Comparison of ENCODE assay signal across 8 mouse cellular contexts in genomic region chr12:29083426-29084221, GRCm38 (mm10).
DNase-seq lines count a peak whose midpoint lies in the region; ATAC-seq lines count a peak whose summit lies in the region.

No protein-coding gene starts in this region.

- no peak overlapping the region for H3K9ac ChIP-seq in hindbrain, embryonic 14.5 days
- H3K9ac ChIP-seq in neural tube, embryonic 12.5 days = no peak overlapping the region

- peak; percentile 48; the same call in 1 of the 2 replicates for ATAC-seq in hindbrain, embryonic 14.5 days (ENCODE audit: low FRiP score)
- ATAC-seq in neural tube, embryonic 12.5 days (ENCODE audit: low FRiP score, low read depth) = peak; percentile 53
- no peak for ATAC-seq in monocyte, adult 5-6 weeks (replicated peaks; ENCODE audit: insufficient number of reproducible peaks, low FRiP score, low TSS enrichment, poor library complexity, severe bottlenecking)

- H3K4me1 ChIP-seq in hindbrain, embryonic 14.5 days (replicated peaks; ENCODE audit: control insufficient read depth, insufficient read depth, low read length) = peaks cover 17% of the 10 kb centered on the region
- H3K4me1 ChIP-seq in neural tube, embryonic 12.5 days = peaks cover 20% of the 10 kb centered on the region

- no peaks in the 10 kb centered on the region for H3K27me3 ChIP-seq in hindbrain, embryonic 14.5 days (ENCODE audit: control insufficient read depth, insufficient read depth, low read length)
- no peaks in the 10 kb centered on the region for H3K27me3 ChIP-seq in neural tube, embryonic 12.5 days (replicated peaks)

- 45% methylated on average over 13 of the region's 13 CpGs for WGBS in hindbrain, embryonic 14.5 days
- 66% methylated on average over 13 of the region's 13 CpGs for WGBS in neural tube, embryonic 12.5 days

- H3K27ac ChIP-seq in hindbrain, embryonic 14.5 days = peak overlapping the region; percentile 58
- no peak overlapping the region for H3K27ac ChIP-seq in neural tube, embryonic 12.5 days

- no peaks in the 10 kb centered on the region for H3K36me3 ChIP-seq in hindbrain, embryonic 14.5 days (replicated peaks; ENCODE audit: control insufficient read depth, insufficient read depth)
- no peaks in the 10 kb centered on the region for H3K36me3 ChIP-seq in neural tube, embryonic 12.5 days

- no peak overlapping the region for H3K4me2 ChIP-seq in hindbrain, embryonic 14.5 days (replicated peaks)
- H3K4me2 ChIP-seq in neural tube, embryonic 12.5 days (replicated peaks) = no peak overlapping the region

- H3K9me3 ChIP-seq in hindbrain, embryonic 14.5 days (ENCODE audit: control insufficient read depth, low read length) = no peaks in the 10 kb centered on the region
- H3K9me3 ChIP-seq in neural tube, embryonic 12.5 days = no peaks in the 10 kb centered on the region

- DNase-seq in embryo, embryonic 10.5 days (ENCODE audit: low spot score) = peak; percentile 18
- no peak for DNase-seq in embryo, embryonic 11 days
- peak; percentile 46 for DNase-seq in cerebellum, adult 8-10 months
- no peak for DNase-seq in hindbrain, embryonic 14.5 days (ENCODE audit: low spot score)
- no peak for DNase-seq in adrenal gland, postnatal 25 days
- no peak for DNase-seq in gastrocnemius, adult 18-20 months (ENCODE audit: low spot score)

- no peak overlapping the region for H3K4me3 ChIP-seq in hindbrain, embryonic 14.5 days (replicated peaks; ENCODE audit: low read length)
- no peak overlapping the region for H3K4me3 ChIP-seq in neural tube, embryonic 12.5 days

Comparison
In these comparisons a context has a peak if more than half of its experiments do, and no peak if none do; other contexts are left out.
1. DNase-seq: peak in embryo, embryonic 10.5 days (single experiment) and cerebellum, adult 8-10 months (single experiment); none in embryo, embryonic 11 days (single experiment), hindbrain, embryonic 14.5 days (single experiment), adrenal gland, postnatal 25 days (single experiment) and gastrocnemius, adult 18-20 months (single experiment).